Mouse (Mus musculus) embryo, embryonic 10 days (tissue): ENCODE data around the gene Eya2.

Experiments
- DNase-seq: peaks from one replicate; pipeline ENCODE4 v3.0.0-alpha.2; 2015; ENCODE audit warnings: low spot score

Gene Eya2

DNA sequence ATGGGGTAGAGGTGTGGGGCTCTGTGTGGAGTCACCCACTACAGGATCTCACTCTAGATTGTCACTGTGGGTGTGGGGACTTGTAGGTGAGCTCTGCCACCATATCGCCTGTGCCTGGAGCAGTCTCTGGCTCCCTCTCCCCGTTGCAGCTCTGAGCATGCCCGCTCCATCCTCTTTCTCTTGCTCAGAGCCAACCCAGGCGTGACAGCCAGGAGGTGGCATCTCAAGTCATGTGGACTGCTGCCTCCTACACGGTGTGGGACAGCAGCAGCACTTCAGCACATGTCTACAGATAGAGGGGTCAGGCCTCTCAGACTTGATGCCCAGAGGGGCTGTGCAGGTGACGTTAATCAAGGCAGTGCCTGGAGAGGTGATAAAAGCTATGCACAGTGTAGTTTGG, 57.4 kb downstream of the Eya2 start:
- DNase-seq, result no peak

GRCm38 (mm10) chr2:165653001-165653921, 58.4 kb downstream of the Eya2 start:
- DNase-seq, result peak; percentile 75

DNA sequence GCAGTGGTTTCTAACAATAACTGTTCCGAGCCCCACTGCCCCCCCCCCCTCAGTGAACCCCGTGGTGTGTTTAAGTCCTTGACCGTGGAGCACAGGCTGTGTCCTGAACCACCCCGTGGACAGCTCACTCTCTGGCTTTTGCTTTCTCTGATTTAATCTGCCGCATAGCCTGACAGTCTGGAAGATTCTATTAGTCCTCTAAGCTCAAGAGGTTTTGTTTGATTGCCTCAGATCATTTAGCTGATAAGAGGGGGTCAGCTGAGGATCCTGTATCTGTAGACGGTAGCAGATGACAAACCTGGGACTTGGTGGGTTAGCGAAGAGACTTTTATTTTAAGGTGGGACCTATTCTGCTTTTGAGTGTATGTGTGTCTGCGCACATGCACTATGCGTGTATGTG, 59.3 kb downstream of the Eya2 start:
- DNase-seq, result no peak

DNA sequence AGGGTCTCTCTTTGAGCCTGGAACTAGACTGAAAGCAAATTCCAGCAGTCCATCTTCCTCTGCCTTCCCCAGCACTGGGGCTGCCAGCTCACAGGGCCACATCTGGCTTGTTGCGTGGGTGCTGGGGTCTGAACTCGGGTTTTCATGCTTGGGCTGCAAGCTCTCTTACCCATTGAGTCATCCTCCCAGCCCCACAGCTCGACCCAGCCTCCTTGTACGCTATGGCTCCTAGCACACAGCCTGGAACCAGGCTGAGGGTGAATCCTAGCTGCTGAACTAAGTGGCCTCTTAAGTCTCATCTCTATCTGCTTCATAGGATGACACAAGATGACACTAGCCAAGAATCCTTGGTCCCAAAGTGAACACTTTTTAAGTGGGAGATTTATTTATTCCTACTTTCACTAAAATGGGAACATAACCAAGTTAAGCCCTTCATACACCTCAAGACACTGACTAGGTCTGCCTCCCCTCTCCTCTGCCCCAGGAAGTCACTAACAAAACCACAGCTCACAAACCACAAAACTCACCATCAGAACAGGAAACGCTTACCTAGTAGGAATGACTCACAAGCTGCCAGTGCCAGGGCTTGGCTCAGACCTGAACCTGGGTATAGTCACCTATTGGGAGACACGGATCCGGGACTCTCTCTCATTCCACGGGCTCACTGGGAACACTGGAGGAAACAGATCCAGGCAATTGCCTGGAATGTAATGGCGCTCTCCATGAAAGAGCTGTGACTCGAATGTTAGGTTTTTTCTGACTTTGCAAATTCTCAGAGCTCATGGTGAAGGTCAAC, 60.1 kb downstream of the Eya2 start:
- DNase-seq, result no peak

GRCm38 (mm10) chr2:165656541-165656940, 61.7 kb downstream of the Eya2 start:
- DNase-seq, result no peak

- no peak for DNase-seq
Measured at GRCm38 (mm10) chr2:165656956-165657355, 62.1 kb downstream of the Eya2 start.

- DNase-seq, result no peak
Measured at GRCm38 (mm10) chr2:165659552-165659951, 64.7 kb downstream of the Eya2 start.

DNA sequence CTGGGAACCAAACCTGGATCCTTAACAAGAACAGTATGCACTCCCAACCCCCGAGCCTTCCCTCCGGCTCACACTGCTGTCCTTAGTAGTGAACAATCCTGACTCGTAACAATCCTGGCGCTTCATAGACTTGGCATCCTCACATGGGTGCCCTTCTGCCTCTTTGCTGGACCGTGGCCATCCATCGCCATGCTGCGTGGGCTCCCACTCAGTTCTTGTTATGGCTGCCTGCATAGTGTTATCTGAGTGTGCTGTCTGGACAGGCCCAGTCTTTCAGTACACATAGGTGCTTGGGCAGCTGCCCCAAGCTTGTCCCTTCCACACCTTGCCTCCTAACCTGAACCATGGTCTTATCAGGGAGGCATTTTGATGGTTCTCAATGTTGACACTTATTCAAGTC, 68.4 kb downstream of the Eya2 start:
- no peak for DNase-seq

DNA sequence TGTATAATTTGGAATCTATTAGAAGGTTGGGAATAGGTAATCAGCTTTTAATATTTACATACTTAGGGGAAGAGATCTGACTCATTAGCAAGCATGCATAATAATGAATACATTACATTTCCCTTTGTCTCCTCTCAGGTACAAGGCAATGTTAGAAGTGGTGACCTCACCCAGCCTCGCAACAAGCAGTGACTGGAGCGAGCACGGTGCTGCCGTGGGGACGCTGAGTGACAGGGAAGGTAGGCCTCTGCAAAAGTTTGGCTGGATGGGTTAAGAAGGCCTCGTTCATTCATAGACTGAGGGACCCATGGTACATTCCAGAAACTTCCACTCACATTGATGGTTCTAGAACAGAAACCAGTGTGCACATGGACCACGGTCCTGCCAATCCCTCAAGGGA, 69.8 kb downstream of the Eya2 start:
- no peak for DNase-seq

GRCm38 (mm10) chr2:165665176-165665575, 70.3 kb downstream of the Eya2 start:
- DNase-seq, result no peak

- DNase-seq, result no peak
Measured at GRCm38 (mm10) chr2:165667096-165667495, 72.3 kb downstream of the Eya2 start.

GRCm38 (mm10) chr2:165682719-165683118, 87.9 kb downstream of the Eya2 start:
- DNase-seq, result no peak

DNA sequence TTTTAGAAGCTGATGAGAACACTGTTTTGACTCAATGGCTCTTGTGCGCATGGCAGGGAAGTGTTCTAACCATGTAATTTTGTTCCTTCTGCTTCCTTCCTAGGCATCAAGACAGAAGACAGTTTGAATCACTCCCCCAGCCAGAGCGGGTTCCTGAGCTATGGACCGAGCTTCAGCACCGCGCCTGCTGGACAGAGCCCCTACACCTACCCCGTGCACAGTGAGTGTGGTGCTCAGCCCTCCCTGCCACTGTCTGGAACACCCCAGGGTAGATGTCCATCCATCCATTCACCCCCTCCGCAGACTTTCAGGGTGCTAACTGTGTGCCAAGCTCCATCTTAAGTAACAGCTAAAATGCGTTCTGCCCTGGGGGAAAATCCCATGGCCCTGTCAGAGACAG, 92.7 kb downstream of the Eya2 start:
- DNase-seq, result peak; percentile 42

GRCm38 (mm10) chr2:165688896-165689295, 94.1 kb downstream of the Eya2 start:
- no peak for DNase-seq

GRCm38 (mm10) chr2:165691016-165691415, 96.2 kb downstream of the Eya2 start:
- DNase-seq, result peak; percentile 49

- no peak for DNase-seq
Measured at GRCm38 (mm10) chr2:165692944-165693660, 98.3 kb downstream of the Eya2 start.

DNA sequence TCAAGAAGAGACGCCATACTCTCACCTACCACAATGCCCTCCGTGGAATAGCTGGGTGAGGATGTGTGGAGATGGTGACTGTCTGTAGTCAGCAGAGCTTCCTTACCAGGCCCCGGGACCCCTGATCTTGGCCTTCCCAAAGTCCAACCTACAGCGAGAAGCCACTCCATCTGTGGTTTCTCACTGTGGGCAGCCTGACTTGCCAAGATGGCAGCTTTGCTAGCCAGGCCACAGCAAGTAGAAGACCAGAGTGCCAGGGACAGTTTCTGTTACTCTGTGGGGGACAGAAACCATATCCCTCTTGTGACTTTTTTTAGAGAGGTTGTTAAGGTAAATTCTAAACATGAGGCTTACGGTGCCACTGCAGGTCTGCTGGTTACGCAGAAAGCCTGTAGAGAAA, 99.9 kb downstream of the Eya2 start:
- DNase-seq, result no peak

DNA sequence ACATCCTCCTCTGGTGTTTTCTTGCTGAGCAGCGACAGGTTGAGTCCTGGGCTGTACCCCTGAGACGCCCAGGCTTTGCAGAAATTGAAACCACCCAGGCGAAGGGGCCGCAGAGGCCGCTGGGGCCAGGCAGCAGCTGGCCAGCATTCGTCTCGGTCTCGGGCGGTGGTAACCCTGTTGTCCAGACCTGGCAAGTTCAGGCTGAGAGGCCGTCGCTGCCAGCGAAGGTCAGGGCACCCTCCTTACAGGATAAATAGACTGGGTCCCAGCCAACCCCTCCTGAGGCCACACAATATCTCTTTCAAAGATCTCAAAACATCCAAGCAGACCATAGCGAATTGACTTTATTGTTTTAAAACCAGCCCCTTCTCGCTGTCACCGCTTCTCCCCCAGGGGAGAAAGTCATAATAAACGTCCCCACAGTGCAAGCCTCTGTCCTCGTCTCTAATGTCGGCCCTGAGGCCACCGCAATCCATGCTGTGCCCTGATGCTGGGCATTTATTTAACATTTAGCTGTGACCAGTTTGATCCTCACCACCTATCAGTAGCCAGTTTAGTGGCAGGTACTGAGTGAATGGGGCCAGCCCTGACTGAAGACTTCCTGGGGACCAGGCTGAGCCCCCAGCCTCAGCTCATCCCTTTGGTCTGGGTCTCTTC, 105.5 kb downstream of the Eya2 start:
- DNase-seq, result peak; percentile 80

GRCm38 (mm10) chr2:165703033-165703805, 108.4 kb downstream of the Eya2 start:
- no peak for DNase-seq

- DNase-seq, result no peak
Measured at GRCm38 (mm10) chr2:165708266-165708665, 113.4 kb downstream of the Eya2 start.

- DNase-seq, result no peak
Measured at GRCm38 (mm10) chr2:165716688-165717087, 121.9 kb downstream of the Eya2 start.
